Mouse (Mus musculus) G1E (cell line): Measurements from ENCODE around the gene Actr6. TPM values are rescaled to one million over a fixed set of nuclear protein-coding genes. Genes with fewer than 3 reads are reported as not detected.

ENCODE experiments used
- ATAC-seq: 2 replicates; pipeline ENCODE4 v1.8.0; 2016; ENCODE audit warnings: mild to moderate bottlenecking; ENCODE audit not compliant: insufficient number of reproducible peaks, poor library complexity, low FRiP score, severe bottlenecking; ENCODE audit errors: extremely low read depth
- DNase-seq: peaks from one replicate; pipeline ENCODE4 v3.0.0; 2012; ENCODE audit warnings: low spot score
- H3K27me3 ChIP-seq: 2 replicates; pipeline ENCODE4 v1.6.1; 2012; ENCODE audit warnings: mild to moderate bottlenecking, low read length, inconsistent platforms; ENCODE audit not compliant: insufficient read depth
- H3K36me3 ChIP-seq: replicated peaks from 2 replicates; pipeline ENCODE3; 2012; ENCODE audit warnings: mild to moderate bottlenecking, inconsistent platforms
- H3K4me1 ChIP-seq: 2 replicates; pipeline ENCODE4 v1.6.1; 2012; ENCODE audit warnings: low read depth, low read length, inconsistent platforms, mixed read lengths; ENCODE audit not compliant: insufficient read depth
- H3K4me3 ChIP-seq: 2 replicates; pipeline ENCODE4 v1.5.1; 2012; ENCODE audit warnings: low read depth, mild to moderate bottlenecking, inconsistent platforms, low read length, moderate library complexity, mixed read lengths
- H3K9me3 ChIP-seq: replicated peaks from 2 replicates; pipeline ENCODE4 v1.6.1; 2012; ENCODE audit warnings: inconsistent platforms
- CTCF ChIP-seq: IDR thresholded peaks from 2 replicates; pipeline ENCODE4 v1.5.1; 2012; ENCODE audit warnings: low read depth, low read length, inconsistent platforms, mixed read lengths
- GATA1 ChIP-seq: IDR thresholded peaks from 2 replicates; pipeline ENCODE4 v1.6.1; 2012; ENCODE audit warnings: borderline replicate concordance, low read length, inconsistent platforms, mixed read lengths
- GATA2 ChIP-seq: IDR thresholded peaks from 2 replicates; pipeline ENCODE4 v1.6.1; 2012; ENCODE audit warnings: low read depth, low read length, inconsistent platforms, borderline replicate concordance
- POLR2AphosphoS5 ChIP-seq: IDR thresholded peaks from 2 replicates; pipeline ENCODE4 v1.6.1; 2012; ENCODE audit warnings: low read depth, low read length, inconsistent platforms; ENCODE audit not compliant: insufficient replicate concordance
- TAL1 ChIP-seq: conservative IDR thresholded peaks from 2 replicates; pipeline ENCODE4 v1.6.1; 2012; ENCODE audit warnings: low read depth, low read length, inconsistent platforms, mixed read lengths
- polyA plus RNA-seq: library from polyadenylated mRNA; stranded (reverse); fragments of >175 nt; gene quantifications from 2 replicates; pipeline ENCODE4 v1.2.3, GENCODE M21; 2012
- total RNA-seq, 2 experiments: library from RNA; stranded (forward) in 1 of 2; stranded (reverse) in 1 of 2; fragments of 200-1000 nt in 1 of 2; fragments of >200 nt in 1 of 2; fragmentation: Nextera tagmentation in 1 of 2; gene quantifications; 2 replicates each; pipeline ENCODE4 v1.2.3; 2014 to 2017

Actr6 gene
- total and polyA plus RNA-seq, 3 experiments: 0.60 to 26.4 (median 18.9) TPM

DNA sequence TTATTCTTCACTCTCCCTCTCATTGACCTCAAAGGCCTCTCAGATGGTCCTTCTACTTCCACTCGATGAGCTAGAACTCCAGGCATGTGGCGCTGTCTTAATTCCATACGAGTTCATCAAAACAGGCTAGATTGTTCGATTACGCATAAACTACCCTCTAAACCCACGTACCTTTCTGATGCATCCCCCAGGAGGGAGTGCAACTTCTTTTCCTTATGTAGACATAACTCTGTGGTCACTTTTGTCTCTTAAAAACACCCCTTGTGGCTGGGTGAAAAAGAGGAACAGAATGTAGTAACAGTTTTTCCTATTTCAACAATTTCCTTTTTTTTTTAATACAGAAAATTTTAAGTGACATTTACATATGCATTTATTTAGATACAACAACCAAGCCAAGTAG lies 8.9 kb upstream of the Actr6 start:
- DNase-seq (no peak), ATAC-seq (no peak)
- Histone ChIP-seq H3K27me3 (peaks cover 13% of the 10 kb centered on the region), H3K4me3 (no peak overlapping the region), H3K4me1 (peaks cover 29% of the 10 kb centered on the region), H3K9me3 (no peaks in the 10 kb centered on the region), H3K36me3 (no peaks in the 10 kb centered on the region)
- no peak for TF ChIP-seq POLR2AphosphoS5
- no peak for TF ChIP-seq GATA1
- no peak for TF ChIP-seq CTCF
- no peak for TF ChIP-seq TAL1
- TF ChIP-seq GATA2: no peak

DNA sequence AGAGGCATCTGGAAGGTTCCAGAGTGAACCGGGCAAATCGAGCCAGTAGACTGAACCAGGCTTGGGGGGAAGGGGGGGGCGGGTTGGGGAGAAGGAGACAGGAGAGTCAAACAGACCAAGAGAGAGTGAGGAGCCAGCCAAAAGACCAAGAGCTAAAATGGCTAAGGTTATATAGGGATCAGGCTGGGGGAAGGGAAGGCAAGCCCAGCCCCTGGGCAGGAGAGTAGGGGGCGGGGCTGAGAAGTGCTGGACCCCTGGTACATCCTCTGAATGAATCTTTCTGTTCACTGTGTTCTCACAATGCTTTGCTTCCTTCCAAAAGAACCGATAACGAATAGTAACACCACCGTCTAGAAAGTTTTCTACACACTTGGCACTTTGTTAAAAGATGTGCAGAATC lies 7.6 kb upstream of the Actr6 start:
- H3K36me3 ChIP-seq: no peaks in the 10 kb centered on the region
- peaks cover 13% of the 10 kb centered on the region for H3K27me3 ChIP-seq
- no peak overlapping the region for H3K4me3 ChIP-seq
- no peak for ATAC-seq
- DNase-seq: no peak
- no peaks in the 10 kb centered on the region for H3K9me3 ChIP-seq
- H3K4me1 ChIP-seq: peaks cover 29% of the 10 kb centered on the region
- TF ChIP-seq POLR2AphosphoS5: no peak
- no peak for TF ChIP-seq TAL1
- TF ChIP-seq GATA2: no peak
- TF ChIP-seq GATA1: no peak
- no peak for TF ChIP-seq CTCF

GRCm38 (mm10) chr10:89738395-89738794 lies 6.3 kb upstream of the Actr6 start:
- no peak for DNase-seq
- no peak for TF ChIP-seq GATA2
- TF ChIP-seq TAL1: no peak
- no peak for TF ChIP-seq POLR2AphosphoS5
- no peak for TF ChIP-seq GATA1
- no peak for TF ChIP-seq CTCF
- peaks cover 16% of the 10 kb centered on the region for H3K27me3 ChIP-seq
- H3K4me3 ChIP-seq: no peak overlapping the region
- no peaks in the 10 kb centered on the region for H3K9me3 ChIP-seq
- H3K4me1 ChIP-seq: peaks cover 18% of the 10 kb centered on the region
- no peak for ATAC-seq
- H3K36me3 ChIP-seq: no peaks in the 10 kb centered on the region

DNA sequence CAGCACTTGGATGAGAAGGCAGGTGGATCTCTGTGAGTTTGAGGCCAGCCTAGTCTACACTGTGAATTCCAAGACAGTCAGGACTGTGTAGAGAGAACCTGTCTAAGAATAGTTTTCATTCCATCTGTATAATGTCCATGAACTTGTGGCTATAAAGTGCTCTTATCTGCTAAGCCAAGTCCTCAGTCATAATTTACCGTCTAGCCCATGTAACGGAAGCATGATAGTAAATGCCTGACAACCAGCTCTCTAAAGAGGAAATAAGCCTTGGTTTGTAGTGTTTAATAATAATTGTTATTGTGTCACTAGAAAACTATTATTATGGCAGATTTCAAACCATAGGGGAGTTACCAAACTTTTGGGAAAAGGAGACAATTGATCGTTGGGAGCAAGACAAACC lies 5.8 kb upstream of the Actr6 start:
- Histone ChIP-seq H3K4me3 (no peak overlapping the region), H3K9me3 (no peaks in the 10 kb centered on the region), H3K27me3 (peaks cover 16% of the 10 kb centered on the region), H3K36me3 (no peaks in the 10 kb centered on the region), H3K4me1 (peaks cover 15% of the 10 kb centered on the region)
- DNase-seq: no peak
- TF ChIP-seq CTCF (no peak), GATA1 (no peak), POLR2AphosphoS5 (no peak), TAL1 (no peak), GATA2 (no peak)
- ATAC-seq: no peak; the same call in 1 of the 2 replicates

DNA sequence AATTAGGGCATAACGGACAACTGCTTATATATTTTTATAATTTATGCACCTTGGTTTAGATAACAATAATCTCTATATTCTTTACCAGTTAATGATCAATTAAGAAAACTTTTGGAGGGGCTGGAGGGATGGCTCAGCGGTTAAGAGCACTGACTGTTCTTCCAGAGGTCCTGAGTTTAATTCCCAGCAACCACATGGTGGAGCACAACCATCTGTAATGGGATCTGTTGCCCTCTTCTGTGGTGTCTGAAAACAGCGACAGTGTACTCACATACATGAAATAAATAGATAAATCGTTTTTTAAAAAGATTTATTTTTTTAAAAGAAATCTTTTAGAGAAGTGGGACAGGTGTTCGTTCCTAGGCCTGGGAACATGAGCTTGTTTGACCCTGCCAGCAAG lies 5.0 kb upstream of the Actr6 start:
- DNase-seq: no peak
- no peak overlapping the region for H3K4me3 ChIP-seq
- H3K4me1 ChIP-seq: peaks cover 17% of the 10 kb centered on the region

GRCm38 (mm10) chr10:89731341-89731740 lies 754 bp downstream of the Actr6 start:
- peak overlapping the region; percentile 78 for H3K4me3 ChIP-seq
- DNase-seq (no peak), ATAC-seq (no peak)
- peaks cover 19% of the 10 kb centered on the region for H3K4me1 ChIP-seq
- no peaks in the 10 kb centered on the region for H3K9me3 ChIP-seq
- H3K27me3 ChIP-seq: peaks cover 7% of the 10 kb centered on the region
- TF ChIP-seq GATA1 (no peak), TAL1 (no peak), CTCF (no peak)
- peaks cover 26% of the 10 kb centered on the region for H3K36me3 ChIP-seq

More for the DNA sequence above, 5.0 kb upstream of the Actr6 start:
- ATAC-seq: no peak
- no peaks in the 10 kb centered on the region for H3K36me3 ChIP-seq
- H3K27me3 ChIP-seq: peaks cover 16% of the 10 kb centered on the region
- TF ChIP-seq CTCF: no peak
- no peak for TF ChIP-seq GATA1
- no peak for TF ChIP-seq TAL1
- no peak for TF ChIP-seq POLR2AphosphoS5
- TF ChIP-seq GATA2: no peak
- H3K9me3 ChIP-seq: no peaks in the 10 kb centered on the region

DNA sequence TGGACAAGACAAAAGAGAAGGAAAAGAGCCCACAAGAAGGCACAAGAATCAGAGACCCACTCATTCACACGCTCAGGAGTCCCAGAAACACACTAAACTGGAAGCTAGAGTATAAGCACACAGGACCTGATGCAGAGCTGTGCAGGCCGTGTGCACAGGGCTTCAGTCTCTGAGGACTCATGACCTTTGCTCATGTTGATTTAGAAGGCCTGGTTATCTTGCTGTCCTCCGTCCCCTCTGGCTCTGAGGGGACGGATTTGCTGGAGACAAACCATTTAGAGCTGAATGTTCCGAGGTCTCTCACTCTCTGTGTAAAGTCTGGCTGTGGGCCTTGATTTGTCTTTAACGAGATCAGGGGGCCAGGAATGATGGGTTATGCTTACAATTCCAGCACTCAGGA lies 1.7 kb downstream of the Actr6 start:
- H3K4me1 ChIP-seq: peaks cover 19% of the 10 kb centered on the region
- peaks cover 35% of the 10 kb centered on the region for H3K36me3 ChIP-seq
- H3K9me3 ChIP-seq: no peaks in the 10 kb centered on the region
- peaks cover 2% of the 10 kb centered on the region; the same call in 1 of the 2 replicates for H3K27me3 ChIP-seq
- no peak overlapping the region for H3K4me3 ChIP-seq
- DNase-seq: no peak
- ATAC-seq: no peak
- no peak for TF ChIP-seq POLR2AphosphoS5
- TF ChIP-seq GATA2: no peak
- TF ChIP-seq TAL1: no peak
- TF ChIP-seq CTCF: no peak
- TF ChIP-seq GATA1: no peak
